Mouse (Mus musculus) cerebellum, adult 2 months (tissue): ENCODE measurements at regions not wholly inside any gene's neighbourhood (a gene's known extent, or its start where the extent isn't known, plus 50 kb on each side); places are given as distances from the start of the nearest gene placed in this dataset.

Source experiments
- CTCF ChIP-seq: fragments of 200-500 bp; IDR thresholded peaks from 2 replicates; pipeline ENCODE4 v1.5.1; 2011; ENCODE audit warnings: low read depth, mild to moderate bottlenecking, control low read depth, low read length, moderate library complexity, borderline replicate concordance; ENCODE audit not compliant: insufficient read depth
- POLR2A ChIP-seq: fragments of 200-500 bp; IDR thresholded peaks from 2 replicates; pipeline ENCODE4 v1.6.1; 2011; ENCODE audit warnings: low read length, control low read depth, borderline replicate concordance; ENCODE audit not compliant: insufficient read depth

- TF ChIP-seq POLR2A: no peak
- no peak for TF ChIP-seq CTCF
Measured at GRCm38 (mm10) chr11:109080847-109081415, 63.2 kb downstream of the E030025P04Rik start.
